Mouse (Mus musculus) c-Kit-positive CD71-negative TER-119-negative erythroid progenitor cells, embryonic 14.5 days (primary cell): ENCODE measurements around the gene Abcg3.
A peak's percentile ranks its signal among the peaks of the same experiment; 100 is the strongest.
"Not testable (repeated sequence)": the region's sequence is repeated elsewhere in the genome, so short reads cannot be mapped to it uniquely, and the experiment has no call there.

ENCODE experiments used
- DNase-seq: peaks from one replicate; pipeline ENCODE4 v3.0.0-alpha.2; 2013; ENCODE audit warnings: low read depth

Abcg3 gene

DNA sequence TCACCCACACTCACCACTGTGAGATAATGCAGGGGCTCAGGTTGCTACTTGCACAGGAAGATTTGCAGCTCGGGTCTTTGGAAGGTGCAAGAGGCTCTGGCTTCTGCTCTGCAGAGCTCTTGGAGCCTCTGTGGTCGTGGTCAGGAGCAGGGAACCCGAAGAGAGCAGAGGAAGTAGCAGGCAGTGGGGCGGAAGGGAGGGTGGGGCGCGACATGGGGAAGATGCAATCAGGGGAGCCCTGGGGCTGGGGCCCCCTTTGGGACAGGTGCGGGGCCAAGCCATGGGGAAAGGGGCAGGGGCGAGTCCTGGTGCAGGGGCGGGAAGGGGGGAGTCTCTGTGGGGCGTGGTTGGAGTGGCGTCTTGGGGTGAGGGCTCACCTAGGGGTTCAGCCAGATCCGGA lies at the start of gene Abcg3:
Gene Abcg3, minus strand, starts transcription at position 184 of the 400 bp plus-strand sequence.
- no peak for DNase-seq

DNA sequence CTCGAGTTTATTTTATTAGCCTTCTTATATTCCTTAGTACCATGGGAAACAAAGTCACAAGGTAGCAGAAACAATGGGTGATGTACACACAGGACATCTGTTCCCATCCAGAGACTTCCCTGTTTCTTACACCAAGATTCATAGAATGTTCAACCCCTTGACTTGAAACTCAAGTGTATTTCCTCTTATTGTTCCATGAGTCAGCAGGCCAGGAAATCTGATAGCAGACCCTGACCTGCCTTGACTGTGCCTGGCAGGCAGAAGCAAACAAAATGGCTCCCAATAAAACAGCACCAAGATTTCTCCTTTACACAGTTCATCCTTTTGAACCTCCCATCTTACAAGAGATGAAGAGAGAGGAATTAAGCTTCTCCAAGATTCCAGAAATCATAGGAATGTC lies 30.0 kb upstream of the Abcg3 start:
- no peak for DNase-seq

DNA sequence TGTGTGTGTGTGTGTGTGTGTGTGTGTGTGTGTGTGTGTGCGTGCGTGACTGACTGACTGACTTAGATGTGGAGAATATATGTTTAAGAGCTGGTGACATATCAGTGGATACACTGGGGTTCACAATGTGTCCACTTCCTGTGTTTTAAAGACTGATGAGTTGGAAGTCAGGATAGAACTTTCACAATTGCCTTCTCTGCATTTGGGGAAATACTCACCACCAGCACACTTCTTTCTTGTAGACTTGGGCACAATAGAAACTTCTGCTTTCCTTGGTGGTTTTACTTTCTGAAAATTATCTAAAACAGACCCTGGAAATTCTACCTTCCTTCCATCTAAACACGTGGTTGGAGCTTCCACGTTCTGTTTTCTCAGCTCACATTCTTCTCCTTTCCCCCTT lies 29.1 kb upstream of the Abcg3 start:
- no peak for DNase-seq

DNA sequence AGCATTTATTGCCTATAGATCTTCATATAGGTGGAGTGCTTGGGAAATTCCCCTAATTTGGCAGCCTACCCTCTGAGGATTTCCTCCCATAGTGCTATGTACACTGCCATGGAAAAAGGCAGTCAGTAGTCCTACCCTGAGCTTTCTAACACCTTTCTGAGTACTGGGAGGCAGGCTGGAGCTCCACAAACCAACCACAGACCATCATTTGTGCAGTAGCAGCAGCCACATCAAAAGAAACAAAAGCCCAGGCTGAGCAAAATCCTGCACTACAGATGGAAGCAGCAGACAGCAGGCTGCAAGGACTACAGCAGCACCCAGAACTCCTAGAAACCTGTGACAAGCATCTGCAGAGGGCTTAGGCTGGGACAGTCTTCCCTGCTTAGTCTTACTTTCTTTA lies 27.9 kb upstream of the Abcg3 start:
- no peak for DNase-seq

DNA sequence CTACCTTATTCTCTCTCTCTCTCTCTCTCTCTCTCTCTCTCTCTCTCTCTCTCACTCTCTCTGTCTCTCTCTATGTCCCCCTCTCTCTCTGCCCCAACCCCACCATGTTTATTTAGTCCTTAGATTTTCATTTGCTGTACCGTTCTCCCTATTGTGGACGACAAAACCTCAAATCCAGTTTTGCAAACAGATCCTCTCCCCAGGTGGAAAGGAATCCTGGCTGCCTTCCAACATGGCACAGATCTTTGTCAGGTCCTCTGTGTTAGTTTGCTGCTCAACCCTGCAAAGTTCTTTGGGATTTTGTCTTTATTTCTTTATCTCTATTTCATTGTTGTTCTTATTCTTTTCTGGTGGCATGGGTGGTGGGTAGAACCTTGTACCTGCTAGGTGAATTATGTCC lies 6.9 kb upstream of the Abcg3 start:
- DNase-seq = no peak

DNA sequence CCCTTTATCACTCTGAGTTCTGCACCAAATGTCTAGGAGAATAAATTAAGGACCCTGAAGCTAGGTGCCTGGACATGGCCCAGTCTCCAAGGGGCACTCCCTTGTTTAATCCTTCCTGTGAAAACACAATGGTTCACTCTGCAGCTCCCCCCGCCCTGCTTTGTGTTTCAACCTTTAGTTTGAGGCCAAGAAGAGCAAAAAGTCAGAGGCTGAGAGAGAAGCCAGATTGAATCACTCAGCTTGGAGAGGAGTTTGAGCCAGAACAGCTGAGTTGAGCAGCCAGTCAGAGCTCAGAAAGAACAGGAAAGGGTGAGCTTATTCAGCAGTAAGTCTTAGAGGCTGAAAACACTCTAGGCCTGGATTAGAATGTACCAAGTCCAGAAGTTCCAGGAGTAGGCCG lies 5.5 kb upstream of the Abcg3 start:
- DNase-seq = no peak

DNA sequence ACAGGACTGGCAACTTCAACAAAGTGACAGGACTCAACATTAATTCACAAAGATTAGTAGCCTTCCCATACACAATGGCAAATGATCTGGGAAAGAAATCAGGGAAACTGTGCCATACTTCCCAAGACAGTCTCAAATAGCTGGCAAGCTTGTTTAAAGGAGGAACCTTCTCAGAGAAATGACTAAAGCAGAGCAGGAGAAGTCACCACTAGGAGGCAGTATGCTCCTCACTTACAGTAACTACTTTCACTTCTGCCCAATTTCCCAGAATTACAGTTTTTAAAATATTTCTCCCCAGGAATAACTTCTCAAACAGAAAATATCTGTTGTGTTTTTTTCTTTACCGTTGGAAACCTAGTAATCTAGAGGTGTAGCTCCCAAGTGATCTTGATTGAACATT lies 4.2 kb upstream of the Abcg3 start:
- peak; percentile 41 for DNase-seq

DNA sequence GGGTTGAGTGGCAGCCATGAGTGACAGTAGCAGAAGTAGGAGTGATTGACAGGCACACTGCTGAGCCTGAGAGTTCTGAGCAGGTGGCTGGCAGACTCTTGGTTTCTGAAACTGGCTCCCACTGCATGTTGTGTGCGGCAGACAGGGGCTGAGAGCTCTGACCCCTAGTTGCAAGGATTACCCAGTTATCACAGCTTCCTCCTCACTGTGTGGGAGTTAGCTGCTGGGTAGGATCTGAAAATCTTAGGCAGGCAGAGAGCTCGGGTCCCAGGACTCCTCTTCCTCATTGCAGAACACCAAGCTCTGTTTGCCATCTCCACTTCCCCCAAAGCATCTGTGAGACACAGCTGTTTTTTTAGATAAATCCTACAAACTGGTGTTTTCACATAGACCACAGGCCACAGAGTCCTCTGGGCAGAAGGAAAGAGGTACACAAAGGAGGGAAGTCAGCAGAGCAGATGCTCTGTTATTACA lies 3.4 kb downstream of the Abcg3 start:
- no peak for DNase-seq

DNA sequence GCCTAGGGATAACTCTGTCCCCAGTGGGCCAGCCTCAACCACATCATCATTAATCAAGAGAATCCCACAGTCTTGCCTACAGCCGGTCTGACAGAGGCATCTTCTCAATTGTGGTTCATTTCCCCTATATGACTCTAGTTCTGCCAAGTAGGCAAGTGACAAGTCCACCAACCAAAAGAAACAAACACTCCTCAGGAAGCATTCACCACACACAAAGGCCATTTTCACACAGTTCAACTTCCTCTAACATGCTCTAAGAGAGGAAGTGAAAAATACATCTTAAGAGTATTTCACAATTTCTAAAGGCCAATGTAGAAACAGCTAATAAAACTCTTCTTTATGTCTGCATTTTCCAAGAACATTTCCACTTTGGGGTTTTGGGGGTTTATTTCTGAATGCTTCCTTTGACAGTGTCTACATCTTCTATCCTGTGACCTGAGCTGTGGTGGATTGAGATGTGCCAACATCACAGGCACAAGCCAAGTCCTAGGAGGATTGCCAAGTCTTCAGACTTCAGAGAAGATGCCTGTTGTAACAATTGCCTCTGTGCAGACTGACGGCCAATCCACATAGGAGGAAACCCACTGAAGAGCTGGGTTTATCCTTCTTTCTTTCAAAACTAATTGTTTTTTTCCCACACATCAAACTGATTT lies 24.3 kb downstream of the Abcg3 start:
- no peak for DNase-seq

DNA sequence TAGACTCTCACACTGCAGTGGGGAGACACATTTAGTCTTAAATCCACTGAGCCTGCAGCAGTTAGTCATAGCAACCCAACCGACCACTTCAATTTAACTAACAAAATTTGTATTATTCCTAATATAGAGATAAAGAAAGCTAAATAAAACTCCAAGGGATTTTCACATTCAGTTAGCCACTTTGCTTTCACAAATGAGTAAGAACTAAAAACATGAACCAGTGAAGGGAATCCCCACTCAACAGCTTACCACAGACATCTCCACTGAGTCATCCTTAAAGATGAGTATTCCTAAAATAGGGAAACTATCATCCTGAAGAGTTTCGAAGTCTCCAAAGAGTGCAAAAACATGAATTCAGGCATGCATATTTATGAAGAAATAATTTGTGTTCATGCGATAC lies 27.3 kb downstream of the Abcg3 start:
- DNase-seq = no peak

DNA sequence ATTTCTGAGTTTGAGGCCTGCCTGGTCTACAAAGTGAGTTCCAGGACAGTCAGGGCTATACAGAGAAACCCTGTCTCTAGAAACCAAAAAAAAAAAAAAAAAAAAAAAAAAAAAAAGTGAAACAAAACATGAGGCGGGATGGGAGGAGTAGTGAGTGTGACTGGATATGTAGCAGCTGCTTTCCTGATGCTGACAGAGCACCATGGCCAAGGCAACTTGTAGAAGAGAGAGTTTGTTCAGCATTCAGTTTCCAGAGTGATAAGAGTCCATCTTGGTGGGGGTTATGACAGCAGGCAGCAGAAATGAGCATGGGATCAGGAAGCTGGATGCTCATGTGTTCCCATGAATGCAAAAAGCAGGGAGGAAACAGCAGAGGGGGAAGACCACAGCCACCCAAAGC lies 35.6 kb downstream of the Abcg3 start:
- DNase-seq = no peak

DNA sequence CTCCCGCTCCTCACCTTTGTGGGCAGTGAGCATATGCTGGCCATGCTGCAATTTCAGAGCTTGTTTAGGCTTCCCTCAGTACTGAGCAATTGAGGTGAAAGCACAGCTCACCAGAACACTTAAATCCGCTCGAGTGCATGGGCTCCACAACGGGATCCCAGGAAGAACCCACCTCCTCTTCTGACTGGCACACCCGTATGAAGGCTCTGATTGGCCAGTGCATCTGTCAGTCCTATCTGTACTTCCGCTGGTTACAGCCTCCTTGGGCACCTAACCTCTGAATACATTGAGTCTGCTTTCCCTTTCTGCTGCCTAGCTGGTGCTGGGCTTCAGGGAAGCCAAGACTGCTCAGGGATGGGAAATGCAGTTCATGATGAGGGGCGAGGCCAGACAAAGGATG lies 48.4 kb downstream of the Abcg3 start:
- no peak for DNase-seq

DNA sequence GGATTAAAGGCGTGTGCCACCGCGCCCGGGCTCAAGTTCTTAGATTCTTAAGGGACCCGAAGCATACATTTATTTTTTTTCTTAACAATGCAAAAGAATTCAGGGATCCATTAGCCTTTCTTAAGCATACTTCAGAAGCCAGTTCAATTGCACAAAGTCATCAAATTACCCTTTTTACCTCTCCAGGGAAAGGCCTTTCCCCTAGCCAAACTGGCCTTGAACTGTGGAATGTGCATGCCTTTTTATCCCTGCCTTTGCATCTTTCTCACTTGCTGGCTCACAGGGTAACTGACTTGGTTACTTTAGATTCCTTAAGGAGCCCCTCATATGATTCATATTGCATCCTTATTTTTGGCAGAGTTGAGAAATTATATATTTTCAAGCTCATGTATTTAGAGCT lies 76.0 kb downstream of the Abcg3 start:
- not testable (repeated sequence) for DNase-seq
